Mouse (Mus musculus) liver, embryonic 16.5 days (tissue): ENCODE measurements around the gene Tpgs1. TPM values are rescaled to one million over a fixed set of nuclear protein-coding genes. Genes with fewer than 3 reads are reported as not detected.

Experiments used
- ATAC-seq: fragments of 200-750 bp; cut with Nextera tagmentation; 2 replicates; pipeline ENCODE4 v1.8.0; 2017; ENCODE audit warnings: low read depth, mild to moderate bottlenecking, moderate number of reproducible peaks, moderate library complexity
- H3K27ac ChIP-seq: fragments of 300-500 bp; sonication (generic); 2 replicates; pipeline ENCODE4 v1.5.1; 2014; ENCODE audit warnings: mild to moderate bottlenecking, low read length
- H3K27me3 ChIP-seq: fragments of 300-500 bp; sonication (generic); 2 replicates; pipeline ENCODE4 v1.6.1; 2014; ENCODE audit warnings: low read depth, low read length, mixed read lengths; ENCODE audit not compliant: control insufficient read depth, insufficient read depth
- H3K36me3 ChIP-seq: fragments of 300-500 bp; sonication (generic); 2 replicates; pipeline ENCODE4 v1.6.1; 2014; ENCODE audit warnings: mild to moderate bottlenecking; ENCODE audit not compliant: control insufficient read depth, insufficient read depth
- H3K4me1 ChIP-seq: fragments of 300-500 bp; sonication (generic); 2 replicates; pipeline ENCODE4 v1.6.1; 2014; ENCODE audit warnings: low read depth, low read length, mixed read lengths; ENCODE audit not compliant: control insufficient read depth
- H3K4me2 ChIP-seq: fragments of 300-500 bp; sonication (generic); 2 replicates; pipeline ENCODE4 v1.6.1; 2014; ENCODE audit warnings: low read depth, low read length, mixed read lengths
- H3K4me3 ChIP-seq: fragments of 300-500 bp; sonication (generic); 2 replicates; pipeline ENCODE4 v1.5.1; 2014; ENCODE audit warnings: low read depth, mild to moderate bottlenecking, low read length
- H3K9ac ChIP-seq: fragments of 300-500 bp; sonication (generic); 2 replicates; pipeline ENCODE4 v1.6.1; 2014; ENCODE audit warnings: low read depth, low read length
- H3K9me3 ChIP-seq: fragments of 300-500 bp; sonication (generic); replicated peaks from 2 replicates; pipeline ENCODE4 v1.6.1; 2016; ENCODE audit warnings: low read length; ENCODE audit not compliant: control insufficient read depth
- whole genome bisulfite sequencing: fragments of 180-500 bp; shearing (Covaris S2); extraction: QIAGEN DNeasy Blood & Tissue Kit; methylation state at CpG from one replicate; pipeline ENCODE4 v1.1.7; 2014; ENCODE audit not compliant: insufficient replicate concordance; 5-methylcytosine and 5-hydroxymethylcytosine counted together
- polyA plus RNA-seq: library from polyadenylated mRNA; unstranded; fragments of >200 nt; fragmentation: Nextera tagmentation; extraction: Ambion mirVana; gene quantifications from 2 replicates; pipeline ENCODE4 v1.2.1, GENCODE M21; 2015

Tpgs1 gene
- polyA plus RNA-seq, 1 experiment from 2014 or later: 19.4 TPM

GRCm38 (mm10) chr10:79708668-79709067 lies 39.5 kb downstream of the Tpgs1 start:
- Histone ChIP-seq H3K4me3 (peak overlapping the region; percentile 9; the same call in 1 of the 2 replicates), H3K4me1 (peaks cover 68% of the 10 kb centered on the region), H3K9me3 (no peaks in the 10 kb centered on the region), H3K27ac (no peak overlapping the region), H3K4me2 (peak overlapping the region; percentile 92; the same call in 1 of the 2 replicates), H3K27me3 (no peaks in the 10 kb centered on the region), H3K9ac (no peak overlapping the region), H3K36me3 (peaks cover 52% of the 10 kb centered on the region)
- ATAC-seq: no peak
- WGBS: 88% methylated on average over 21 of the region's 21 CpGs

- Histone ChIP-seq H3K4me3 (0 out of 2 replicates have a peak overlapping the region, but pooled peaks have one; percentile 1), H3K9ac (no peak overlapping the region), H3K27ac (0 out of 2 replicates have a peak overlapping the region, but pooled peaks have one; percentile 8), H3K9me3 (no peaks in the 10 kb centered on the region), H3K4me2 (peak overlapping the region; percentile 7; the same call in 1 of the 2 replicates), H3K27me3 (peaks cover 3% of the 10 kb centered on the region), H3K4me1 (peaks cover 66% of the 10 kb centered on the region), H3K36me3 (peaks cover 52% of the 10 kb centered on the region)
- no peak for ATAC-seq
- WGBS: 35% methylated on average over 7 of the region's 7 CpGs
These were observed 40.1 kb downstream of the Tpgs1 start for GRCm38 (mm10) chr10:79709307-79709706.

- Histone ChIP-seq H3K27ac (peak overlapping the region; percentile 96), H3K9me3 (no peaks in the 10 kb centered on the region), H3K4me2 (no peak overlapping the region), H3K9ac (no peak overlapping the region), H3K4me1 (peaks cover 58% of the 10 kb centered on the region), H3K4me3 (no peak overlapping the region), H3K27me3 (peaks cover 31% of the 10 kb centered on the region), H3K36me3 (peaks cover 48% of the 10 kb centered on the region)
- ATAC-seq: peak; percentile 12; the same call in 1 of the 2 replicates
- WGBS: 74% methylated on average over 1 of the region's 1 CpGs
These were observed 42.9 kb downstream of the Tpgs1 start for GRCm38 (mm10) chr10:79712029-79712428.

- Histone ChIP-seq H3K9me3 (no peaks in the 10 kb centered on the region), H3K27me3 (peaks cover 36% of the 10 kb centered on the region), H3K4me3 (peak overlapping the region; percentile 26; the same call in 1 of the 2 replicates), H3K9ac (peak overlapping the region; percentile 56), H3K36me3 (peaks cover 45% of the 10 kb centered on the region), H3K4me1 (peaks cover 58% of the 10 kb centered on the region), H3K27ac (peak overlapping the region; percentile 96), H3K4me2 (peak overlapping the region; percentile 64)
- 18% methylated on average over 4 of the region's 6 CpGs for WGBS
- peak; percentile 93 for ATAC-seq
These were observed 43.4 kb downstream of the Tpgs1 start for GRCm38 (mm10) chr10:79712499-79713126.

- H3K27me3 ChIP-seq: peaks cover 42% of the 10 kb centered on the region
- peaks cover 55% of the 10 kb centered on the region for H3K4me1 ChIP-seq
- peak overlapping the region; percentile 56 for H3K9ac ChIP-seq
- WGBS: 23% methylated on average over 1 of the region's 1 CpGs
- H3K4me2 ChIP-seq: peak overlapping the region; percentile 64; the same call in 1 of the 2 replicates
- ATAC-seq: no peak
- peak overlapping the region; percentile 96 for H3K27ac ChIP-seq
- no peaks in the 10 kb centered on the region for H3K9me3 ChIP-seq
- H3K4me3 ChIP-seq: 0 out of 2 replicates have a peak overlapping the region, but pooled peaks have one; percentile 26
- H3K36me3 ChIP-seq: peaks cover 40% of the 10 kb centered on the region
These were observed 44.0 kb downstream of the Tpgs1 start for GRCm38 (mm10) chr10:79713163-79713562.

GRCm38 (mm10) chr10:79714996-79715395 lies 45.8 kb downstream of the Tpgs1 start:
- WGBS: 51% methylated on average over 4 of the region's 4 CpGs
- Histone ChIP-seq H3K4me2 (no peak overlapping the region), H3K36me3 (peaks cover 22% of the 10 kb centered on the region), H3K27me3 (peaks cover 55% of the 10 kb centered on the region), H3K4me3 (no peak overlapping the region), H3K4me1 (peaks cover 37% of the 10 kb centered on the region), H3K9me3 (no peaks in the 10 kb centered on the region), H3K9ac (no peak overlapping the region), H3K27ac (no peak overlapping the region)
- ATAC-seq: no peak

GRCm38 (mm10) chr10:79716254-79716987 lies 47.3 kb downstream of the Tpgs1 start, which contains the start of gene Hcn2:
TSS of gene Hcn2 (plus strand) at chr10:79716634.
- no peak within 1 kb of the TSS for H3K27ac ChIP-seq
- no peak for ATAC-seq
- WGBS: 2% methylated on average over 31 of the region's 91 CpGs
- H3K27me3 ChIP-seq: peaks cover 58% of the 10 kb centered on the region
- peaks cover 32% of the 10 kb centered on the region for H3K4me1 ChIP-seq
- H3K9me3 ChIP-seq: no peaks in the 10 kb centered on the region
- peak within 1 kb of the TSS; percentile 64 for H3K4me3 ChIP-seq
- peak within 1 kb of the TSS; percentile 86 for H3K4me2 ChIP-seq
- H3K9ac ChIP-seq: no peak within 1 kb of the TSS
- H3K36me3 ChIP-seq: peaks cover 8% of the 10 kb centered on the region

GRCm38 (mm10) chr10:79716988-79717355 lies 47.8 kb downstream of the Tpgs1 start:
- peak overlapping the region; percentile 64 for H3K4me3 ChIP-seq
- H3K4me1 ChIP-seq: peaks cover 30% of the 10 kb centered on the region
- no peak overlapping the region for H3K27ac ChIP-seq
- H3K4me2 ChIP-seq: peak overlapping the region; percentile 86
- ATAC-seq: no peak
- WGBS: under 1% methylated on average over 38 of the region's 44 CpGs
- peaks cover 58% of the 10 kb centered on the region for H3K27me3 ChIP-seq
- H3K36me3 ChIP-seq: peaks cover 2% of the 10 kb centered on the region
- no peaks in the 10 kb centered on the region for H3K9me3 ChIP-seq
- no peak overlapping the region for H3K9ac ChIP-seq
